Mouse (Mus musculus): ENCODE data around the gene Basp1. TPM values are rescaled to one million over a fixed set of nuclear protein-coding genes. Genes with fewer than 3 reads are reported as not detected.

Gene Basp1
- polyA plus RNA-seq, 1 experiment from 2014 or later = 466 TPM

- H3K27me3 ChIP-seq (replicated peaks) = no peaks in the 10 kb centered on the region
- no peaks in the 10 kb centered on the region for H3K36me3 ChIP-seq
- no peak overlapping the region for H3K27ac ChIP-seq
- H3K4me3 ChIP-seq = no peak overlapping the region
- H3K4me2 ChIP-seq (replicated peaks) = no peak overlapping the region
- no peaks in the 10 kb centered on the region for H3K9me3 ChIP-seq
- H3K4me1 ChIP-seq = no peaks in the 10 kb centered on the region
- H3K9ac ChIP-seq = no peak overlapping the region
- ATAC-seq (ENCODE audit: low FRiP score, low read depth) = no peak
- WGBS = 75% methylated on average over 6 of the region's 6 CpGs
Measured at GRCm38 (mm10) chr15:25354738-25355137, 58.8 kb downstream of the Basp1 start.

DNA sequence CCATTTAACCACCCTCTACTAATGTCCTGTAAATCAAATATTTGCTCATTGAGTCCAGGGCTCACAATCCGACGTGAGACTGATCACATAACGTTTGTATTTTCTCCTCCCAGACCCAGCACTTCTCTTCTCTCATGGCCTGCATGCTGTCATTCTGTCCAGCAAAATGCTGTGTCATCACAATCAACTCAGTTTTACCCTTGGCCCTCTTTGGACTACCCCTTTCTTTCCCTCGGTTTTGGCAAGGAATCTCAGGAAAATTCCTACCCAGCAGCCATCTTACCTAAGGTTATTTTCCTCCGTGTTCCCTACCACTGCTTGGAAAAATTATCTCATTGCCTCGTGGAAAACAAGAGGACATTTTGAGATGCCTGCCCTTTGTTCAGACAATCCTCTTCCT, 60.1 kb downstream of the Basp1 start:
- no peaks in the 10 kb centered on the region for H3K9me3 ChIP-seq
- H3K36me3 ChIP-seq = no peaks in the 10 kb centered on the region
- H3K9ac ChIP-seq = no peak overlapping the region
- H3K27me3 ChIP-seq (replicated peaks) = no peaks in the 10 kb centered on the region
- no peaks in the 10 kb centered on the region for H3K4me1 ChIP-seq
- WGBS = 82% methylated on average over 6 of the region's 6 CpGs
- H3K4me3 ChIP-seq = no peak overlapping the region
- no peak overlapping the region for H3K4me2 ChIP-seq (replicated peaks)
- no peak for ATAC-seq (ENCODE audit: low FRiP score, low read depth)
- H3K27ac ChIP-seq = no peak overlapping the region

DNA sequence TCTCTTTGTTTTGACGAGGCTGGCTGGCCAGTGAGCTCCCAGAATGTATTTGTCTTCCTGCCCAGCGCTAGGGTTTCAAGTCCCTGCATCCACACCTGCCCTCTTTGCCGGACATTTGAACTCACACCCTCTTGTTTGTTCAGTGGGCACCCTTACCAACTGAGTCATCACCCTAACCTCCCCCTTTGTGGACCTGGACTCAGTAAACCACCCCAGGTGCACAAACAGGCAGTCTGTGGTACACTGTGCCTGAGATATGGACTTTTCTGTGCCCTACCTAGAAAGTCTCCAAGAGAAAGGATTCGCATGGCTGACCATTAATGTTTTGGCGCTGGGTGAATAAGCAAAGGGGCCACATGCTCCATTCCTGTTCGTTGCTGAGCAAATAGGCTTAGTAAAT, 70.3 kb downstream of the Basp1 start:
- Histone ChIP-seq H3K36me3 (no peaks in the 10 kb centered on the region), H3K9ac (no peak overlapping the region), H3K4me1 (no peaks in the 10 kb centered on the region), H3K27ac (no peak overlapping the region), H3K9me3 (no peaks in the 10 kb centered on the region), H3K4me3 (no peak overlapping the region), H3K27me3 (replicated peaks) (no peaks in the 10 kb centered on the region), H3K4me2 (replicated peaks) (no peak overlapping the region)
- 73% methylated on average over 6 of the region's 6 CpGs for WGBS
- ATAC-seq (ENCODE audit: low FRiP score, low read depth) = no peak

- H3K27me3 ChIP-seq (replicated peaks) = no peaks in the 10 kb centered on the region
- no peak overlapping the region for H3K4me3 ChIP-seq
- no peaks in the 10 kb centered on the region for H3K9me3 ChIP-seq
- H3K4me1 ChIP-seq = no peaks in the 10 kb centered on the region
- H3K4me2 ChIP-seq (replicated peaks) = no peak overlapping the region
- no peak overlapping the region for H3K27ac ChIP-seq
- WGBS = 90% methylated on average over 11 of the region's 11 CpGs
- H3K36me3 ChIP-seq = no peaks in the 10 kb centered on the region
- no peak for ATAC-seq (ENCODE audit: low FRiP score, low read depth)
- no peak overlapping the region for H3K9ac ChIP-seq
Measured at GRCm38 (mm10) chr15:25335277-25335676, 78.3 kb downstream of the Basp1 start.

DNA sequence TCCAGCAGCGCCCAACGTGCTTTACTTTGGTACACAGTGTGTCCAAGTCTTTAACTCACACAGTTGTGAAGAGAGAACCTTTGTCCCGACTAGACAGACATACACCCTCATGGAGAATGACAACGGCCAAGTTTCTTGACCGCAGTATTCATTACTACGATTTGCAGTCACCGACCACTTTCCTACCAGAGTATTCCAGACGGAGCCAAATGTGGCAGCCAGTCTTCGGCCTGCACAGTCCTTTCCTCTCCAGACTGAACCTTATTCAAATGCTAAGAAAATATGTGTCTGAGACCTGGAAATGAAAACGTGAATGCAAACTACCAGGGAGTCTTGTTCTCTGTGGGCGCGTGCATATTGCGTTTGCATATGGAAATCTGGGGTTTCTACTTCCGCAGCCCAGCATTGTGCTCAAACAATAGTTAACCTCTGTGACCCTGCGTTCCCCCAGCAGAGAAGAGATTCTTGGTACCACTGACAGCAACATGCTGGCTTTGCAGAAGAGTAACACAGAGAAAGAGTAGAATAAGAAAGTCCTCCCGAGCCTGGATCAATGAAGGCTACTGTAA, 81.6 kb downstream of the Basp1 start:
- no peaks in the 10 kb centered on the region for H3K4me1 ChIP-seq
- H3K9ac ChIP-seq = no peak overlapping the region
- H3K27ac ChIP-seq = no peak overlapping the region
- H3K36me3 ChIP-seq = no peaks in the 10 kb centered on the region
- no peaks in the 10 kb centered on the region for H3K27me3 ChIP-seq (replicated peaks)
- no peak overlapping the region for H3K4me2 ChIP-seq (replicated peaks)
- WGBS = 45% methylated on average over 16 of the region's 16 CpGs
- H3K4me3 ChIP-seq = no peak overlapping the region
- no peaks in the 10 kb centered on the region for H3K9me3 ChIP-seq
- ATAC-seq (ENCODE audit: low FRiP score, low read depth) = no peak

- Histone ChIP-seq H3K36me3 (no peaks in the 10 kb centered on the region), H3K9ac (no peak overlapping the region), H3K4me3 (no peak overlapping the region), H3K27ac (no peak overlapping the region), H3K27me3 (replicated peaks) (no peaks in the 10 kb centered on the region), H3K4me2 (replicated peaks) (no peak overlapping the region), H3K9me3 (no peaks in the 10 kb centered on the region), H3K4me1 (no peaks in the 10 kb centered on the region)
- 71% methylated on average over 4 of the region's 4 CpGs for WGBS
- no peak for ATAC-seq (ENCODE audit: low FRiP score, low read depth)
Measured at GRCm38 (mm10) chr15:25330946-25331345, 82.6 kb downstream of the Basp1 start.

GRCm38 (mm10) chr15:25322601-25323000, 91.0 kb downstream of the Basp1 start:
- Histone ChIP-seq H3K27ac (no peak overlapping the region), H3K27me3 (replicated peaks) (no peaks in the 10 kb centered on the region), H3K4me2 (replicated peaks) (no peak overlapping the region), H3K9me3 (no peaks in the 10 kb centered on the region), H3K4me1 (no peaks in the 10 kb centered on the region), H3K36me3 (no peaks in the 10 kb centered on the region), H3K4me3 (no peak overlapping the region), H3K9ac (no peak overlapping the region)
- no peak for ATAC-seq (ENCODE audit: low FRiP score, low read depth)
- WGBS = 83% methylated on average over 2 of the region's 2 CpGs

DNA sequence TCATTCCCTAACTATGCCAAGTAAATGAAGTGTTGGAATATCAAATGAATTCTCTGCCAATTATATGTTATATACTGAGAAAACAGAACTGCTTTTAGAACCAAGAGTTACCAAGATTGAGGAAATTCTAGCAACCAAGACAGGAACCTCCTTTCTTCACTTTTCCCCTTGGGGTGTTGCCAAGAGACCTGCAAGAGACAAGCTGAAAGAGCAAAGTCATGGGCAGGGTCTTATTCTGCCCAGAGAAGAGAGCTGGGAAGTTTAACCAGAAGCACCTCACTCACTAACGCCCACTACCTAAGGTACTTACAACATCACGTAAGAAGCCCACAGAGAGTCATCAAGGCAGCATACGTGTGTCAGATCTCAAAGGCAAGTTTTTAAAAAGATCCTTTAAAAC, 91.5 kb downstream of the Basp1 start:
- no peak overlapping the region for H3K27ac ChIP-seq
- 93% methylated on average over 3 of the region's 3 CpGs for WGBS
- H3K36me3 ChIP-seq = no peaks in the 10 kb centered on the region
- no peaks in the 10 kb centered on the region for H3K27me3 ChIP-seq (replicated peaks)
- no peak for ATAC-seq (ENCODE audit: low FRiP score, low read depth)
- H3K4me1 ChIP-seq = no peaks in the 10 kb centered on the region
- H3K4me2 ChIP-seq (replicated peaks) = no peak overlapping the region
- H3K9me3 ChIP-seq = no peaks in the 10 kb centered on the region
- H3K9ac ChIP-seq = no peak overlapping the region
- no peak overlapping the region for H3K4me3 ChIP-seq

- Histone ChIP-seq H3K4me1 (no peaks in the 10 kb centered on the region), H3K4me3 (no peak overlapping the region), H3K4me2 (replicated peaks) (no peak overlapping the region), H3K9me3 (no peaks in the 10 kb centered on the region), H3K9ac (no peak overlapping the region), H3K27me3 (replicated peaks) (no peaks in the 10 kb centered on the region), H3K27ac (no peak overlapping the region), H3K36me3 (no peaks in the 10 kb centered on the region)
- no peak for ATAC-seq (ENCODE audit: low FRiP score, low read depth)
- WGBS = 88% methylated on average over 4 of the region's 4 CpGs
Measured at GRCm38 (mm10) chr15:25321636-25322035, 91.9 kb downstream of the Basp1 start.

DNA sequence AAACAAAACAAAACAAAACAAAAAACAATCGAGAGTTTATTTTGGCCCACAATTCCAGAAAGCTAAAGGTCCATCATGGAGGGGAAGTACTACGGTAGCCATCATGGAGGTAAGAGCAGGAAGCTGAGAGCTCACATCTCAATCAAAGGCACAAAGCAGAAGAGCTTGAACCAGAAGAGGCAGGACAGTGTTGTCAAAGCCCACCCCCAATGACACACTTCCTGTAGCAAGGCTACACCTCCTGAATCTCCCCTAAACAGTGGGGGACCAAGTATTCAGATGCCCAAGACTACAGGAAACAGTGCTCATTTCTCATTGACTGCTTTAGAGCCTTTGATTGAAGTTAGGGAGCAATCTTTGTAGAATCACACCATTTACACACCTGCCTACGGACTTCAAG, 99.1 kb downstream of the Basp1 start:
- no peak overlapping the region for H3K9ac ChIP-seq
- H3K4me3 ChIP-seq = no peak overlapping the region
- H3K9me3 ChIP-seq = no peaks in the 10 kb centered on the region
- H3K36me3 ChIP-seq = no peaks in the 10 kb centered on the region
- no peak for ATAC-seq (ENCODE audit: low FRiP score, low read depth)
- H3K4me2 ChIP-seq (replicated peaks) = no peak overlapping the region
- H3K27ac ChIP-seq = no peak overlapping the region
- no peaks in the 10 kb centered on the region for H3K4me1 ChIP-seq
- no peaks in the 10 kb centered on the region for H3K27me3 ChIP-seq (replicated peaks)
- 83% methylated on average over 3 of the region's 3 CpGs for WGBS

Other genes with a start within 250 kb of the Basp1 start
- gene Myo10, start 208.8 kb upstream of the Basp1 start, polyA plus RNA-seq (2016; fragmentation: Nextera tagmentation; extraction: Ambion mirVana) = 35.0 and 42.8 TPM in 2 replicates

Measured in neural tube, embryonic 12.5 days (tissue).